Mouse (Mus musculus) gastrocnemius, adult 2 months (tissue): Measurements from ENCODE around the gene Npff. TPM values are rescaled to one million over a fixed set of nuclear protein-coding genes. Genes with fewer than 3 reads are reported as not detected.

Experiments
- DNase-seq: peaks from one replicate; pipeline ENCODE4 v3.0.0; 2022
- H3K27ac ChIP-seq: fragments of 200-600 bp; 2 replicates; pipeline ENCODE4 v1.8.1; 2022; ENCODE audit warnings: mild to moderate bottlenecking
- H3K4me3 ChIP-seq: fragments of 200-600 bp; 2 replicates; pipeline ENCODE4 v1.8.1; 2022; ENCODE audit warnings: mild to moderate bottlenecking, moderate library complexity
- CTCF ChIP-seq: fragments of 200-600 bp; IDR thresholded peaks from 2 replicates; pipeline ENCODE4 v1.8.1; 2022; ENCODE audit warnings: antibody characterized with exemption, mild to moderate bottlenecking, moderate library complexity
- intact Hi-C: fragments of 180-260 bp; cut with DNase I; formaldehyde crosslinking; loops from one replicate; pipeline ENCODE4 v1.15.1; 2025
- total RNA-seq, 2 experiments: library from RNA; stranded (reverse); gene quantifications; 2 replicates each; pipeline ENCODE4 v1.2.3; 2021

Npff gene
- total RNA-seq, 2 experiments from 2014 or later, result 2.6 TPM

DNA sequence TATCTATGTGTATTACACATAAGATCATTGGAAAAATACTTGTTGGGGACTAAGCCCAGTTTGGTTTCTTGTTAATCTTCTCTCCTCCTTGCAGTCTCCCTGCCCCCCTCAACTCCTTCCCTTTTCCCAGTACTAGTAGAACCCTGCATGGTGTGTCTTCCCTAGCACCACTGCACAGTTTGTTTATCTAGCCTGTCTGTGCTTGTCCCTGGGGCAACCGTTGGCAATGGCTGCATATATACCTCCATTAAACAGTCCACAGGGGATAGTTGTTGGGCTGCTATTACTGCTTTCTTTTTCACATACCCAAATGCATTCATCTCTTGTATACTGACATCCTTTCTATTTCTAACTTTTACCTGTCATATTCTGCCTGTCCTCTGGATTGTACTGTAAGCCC is 37.1 kb downstream of the Npff start:
- no peak overlapping the region for H3K27ac ChIP-seq
- TF ChIP-seq CTCF, result no peak
- intact Hi-C loops, result no loop called here
- no peak overlapping the region for H3K4me3 ChIP-seq
- no peak for DNase-seq

DNA sequence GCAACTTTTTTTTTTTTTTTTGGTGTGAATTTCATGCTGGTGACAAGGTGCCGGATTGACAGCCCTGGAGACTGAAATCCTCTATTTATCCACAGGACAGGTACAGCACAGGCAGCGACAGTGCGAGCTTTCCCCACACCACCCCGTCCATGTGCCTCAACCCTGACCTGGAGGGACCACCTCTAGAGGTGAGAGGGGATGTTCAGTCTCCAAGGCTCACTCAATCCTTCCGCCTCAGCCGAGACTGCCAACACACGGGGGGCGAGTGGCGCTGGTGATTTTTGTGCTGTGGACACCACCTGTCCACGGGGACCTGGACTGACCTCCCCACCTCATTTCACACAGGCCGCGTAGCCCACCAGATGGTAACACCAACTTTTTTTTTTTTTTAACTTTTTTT is 38.9 kb downstream of the Npff start:
- TF ChIP-seq CTCF, result no peak
- intact Hi-C loops, result loop anchor here (2.0 kb wide), 1 partner anchor 15 kb away; no protein-coding TSS in a partner anchor

DNA sequence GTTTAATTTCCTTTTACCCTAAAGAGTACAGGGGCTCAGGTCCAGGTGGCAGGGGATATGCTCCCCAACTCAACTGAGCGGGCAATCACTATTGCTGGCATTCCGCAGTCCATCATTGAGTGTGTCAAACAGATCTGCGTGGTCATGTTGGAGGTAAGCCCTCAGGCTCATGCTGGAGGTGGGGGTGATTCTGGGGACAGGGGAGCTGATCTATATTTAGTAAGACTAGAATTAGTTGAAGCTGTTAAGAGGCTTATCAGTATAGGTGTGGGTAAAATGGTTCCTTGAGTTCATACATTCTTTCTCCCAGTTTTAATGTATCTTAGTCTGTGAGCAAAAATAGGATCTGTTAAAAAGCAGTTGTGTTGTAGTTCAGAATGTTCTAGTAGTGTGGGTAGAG is 41.6 kb downstream of the Npff start:
- intact Hi-C loops, result no loop called here
- no peak for DNase-seq
- H3K27ac ChIP-seq, result no peak overlapping the region
- H3K4me3 ChIP-seq, result no peak overlapping the region
- TF ChIP-seq CTCF, result no peak

More for the DNA sequence above, 38.9 kb downstream of the Npff start:
- no peak for DNase-seq
- H3K4me3 ChIP-seq, result no peak overlapping the region
- H3K27ac ChIP-seq, result no peak overlapping the region

DNA sequence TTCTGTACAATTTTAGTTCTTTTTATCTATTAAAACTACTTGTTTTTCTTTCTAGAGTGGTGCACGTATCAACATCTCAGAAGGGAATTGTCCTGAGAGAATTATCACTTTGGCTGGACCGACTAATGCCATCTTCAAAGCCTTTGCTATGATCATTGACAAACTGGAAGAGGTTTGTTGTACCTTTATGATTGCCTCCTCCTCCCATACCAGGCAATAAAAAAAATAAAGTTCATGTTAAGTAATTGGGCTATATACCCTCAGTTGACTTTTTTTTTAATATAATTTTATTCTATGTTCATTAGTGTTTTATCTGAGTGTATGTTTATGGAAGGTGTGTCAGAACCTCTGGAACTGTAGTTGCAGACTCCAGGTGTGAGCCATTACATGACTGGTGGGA is 50.2 kb downstream of the Npff start:
- Histone ChIP-seq H3K4me3 (no peak overlapping the region; the same call in 1 of the 2 replicates), H3K27ac (no peak overlapping the region)
- TF ChIP-seq CTCF, result no peak
- no peak for DNase-seq
- intact Hi-C loops, result loop anchor here (5.0 kb wide), 1 partner anchor 43 kb away; the partner anchor contains the start of genes Map3k12 and Tarbp2

Other genes with a start within 250 kb of the Npff start
- gene Mfsd5, start 245.5 kb downstream of the Npff start, total RNA-seq, result 10 to 100 TPM; 14.2 TPM
- gene Espl1, start 228.7 kb downstream of the Npff start, total RNA-seq, result under 1 TPM; 0.06 to 0.31 TPM
- 100 to 1,000 TPM; 232 to 252 TPM for gene Pfdn5, start 198.8 kb downstream of the Npff start, total RNA-seq
- 10 to 100 TPM; 15.6 to 16.0 TPM for gene Myg1, start 193.2 kb downstream of the Npff start, total RNA-seq
- 1 to 10 TPM; 5.7 to 7.8 TPM for gene Aaas, start 174.2 kb downstream of the Npff start, total RNA-seq
- gene Sp7, start 157.8 kb downstream of the Npff start, total RNA-seq, result not detected
- gene Sp1, start 118.8 kb downstream of the Npff start, total RNA-seq, result 10 to 100 TPM; 23.0 to 25.1 TPM
- gene Amhr2, start 79.6 kb downstream of the Npff start, total RNA-seq, result 1 to 10 TPM; 7.2 to 9.5 TPM
- gene Prr13, start 65.9 kb downstream of the Npff start, total RNA-seq, result 10 to 100 TPM; 17.3 to 18.2 TPM
- gene Pcbp2, start 54.4 kb downstream of the Npff start, total RNA-seq, result 100 to 1,000 TPM; 401 to 459 TPM
- gene Gm10337, start 21.2 kb downstream of the Npff start, total RNA-seq, result not detected
- gene Map3k12, start 7.9 kb downstream of the Npff start, total RNA-seq, result 1 to 10 TPM; 1.3 to 1.6 TPM
- gene Tarbp2, start 6.8 kb downstream of the Npff start, total RNA-seq, result 10 to 100 TPM; 33.0 to 37.0 TPM
- 1 to 10 TPM in 1 of 2 experiments, not detected in 1; 1.8 TPM for gene Gm28047, start 100.1 kb upstream of the Npff start, total RNA-seq
- 10 to 100 TPM; 60.2 to 62.5 TPM for gene Atf7, start 100.5 kb upstream of the Npff start, total RNA-seq
- gene Atp5g2, start 147.4 kb upstream of the Npff start, total RNA-seq, result 10 to 100 TPM; 25.6 to 33.1 TPM
- 10 to 100 TPM; 67.7 to 70.2 TPM for gene Calcoco1, start 197.2 kb upstream of the Npff start, total RNA-seq